Mouse (Mus musculus) spleen, adult 18-20 months (tissue): ENCODE data around the gene Spic.

Source experiments
- DNase-seq, 2 experiments: peaks; one replicate each; pipeline ENCODE4 v3.0.0; 2022; ENCODE audit warnings: mixed read lengths in 2 of 2

Gene Spic

DNA sequence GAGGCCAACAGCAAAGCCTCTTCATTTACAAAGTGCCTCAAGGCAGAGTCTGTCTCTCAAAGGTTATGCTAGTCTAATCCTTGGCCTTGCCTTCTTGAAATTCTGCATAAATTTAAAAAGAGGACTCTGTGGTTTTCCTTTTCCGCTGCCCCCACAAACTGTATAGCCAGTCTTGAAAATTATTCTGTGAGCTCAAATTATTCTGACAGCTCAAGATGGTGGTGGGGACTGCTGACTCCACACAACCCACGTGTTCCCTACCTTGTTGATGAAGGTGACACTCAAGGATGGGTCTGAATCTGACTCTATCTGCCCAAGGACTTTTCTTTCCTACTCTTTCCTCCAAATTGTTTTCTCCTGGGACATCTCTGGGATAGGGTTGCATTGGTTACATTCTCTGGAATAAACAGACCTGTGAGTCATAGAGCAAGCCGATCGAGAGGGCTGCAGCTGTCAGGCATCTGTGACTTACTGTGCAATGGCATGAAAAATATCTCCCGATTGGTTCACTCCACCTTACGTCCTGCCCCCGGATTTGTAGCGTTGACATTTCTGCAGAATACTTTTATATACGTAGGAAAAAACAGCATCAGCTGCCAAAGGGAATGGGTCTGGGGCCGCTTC lies 53.4 kb downstream of the Spic start:
- no peak for DNase-seq

DNA sequence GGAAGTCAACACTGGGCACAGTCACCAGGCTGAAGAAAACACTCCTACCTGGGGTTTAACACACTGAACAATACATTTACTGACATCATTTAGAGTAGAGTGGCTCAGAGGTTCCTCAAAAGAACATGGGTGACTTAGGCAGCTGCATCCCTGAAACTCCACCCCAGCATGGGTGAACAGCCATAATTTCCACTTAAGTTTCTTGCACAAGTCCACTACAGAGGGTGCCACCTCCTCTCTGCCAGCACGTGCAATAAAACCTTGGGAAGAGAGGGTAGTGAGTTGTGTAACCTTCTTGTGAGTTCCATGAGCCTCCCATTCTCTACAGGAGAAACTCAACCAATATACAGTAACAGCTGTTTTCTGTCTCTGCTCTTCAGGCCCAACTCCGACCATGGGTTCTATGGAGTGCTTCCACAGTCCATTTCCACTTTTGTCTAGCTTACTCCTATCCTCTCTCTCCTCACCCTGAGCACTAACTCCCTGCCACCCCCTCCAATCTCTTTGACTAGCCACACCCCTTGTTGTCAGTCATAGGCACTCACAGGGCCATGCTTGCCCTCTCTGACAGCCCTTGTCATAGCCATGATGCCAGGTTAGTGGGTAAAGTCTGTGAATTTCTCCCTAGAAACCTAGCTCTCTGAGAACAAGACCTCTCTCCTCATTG lies 54.0 kb downstream of the Spic start:
- DNase-seq, result no peak

DNA sequence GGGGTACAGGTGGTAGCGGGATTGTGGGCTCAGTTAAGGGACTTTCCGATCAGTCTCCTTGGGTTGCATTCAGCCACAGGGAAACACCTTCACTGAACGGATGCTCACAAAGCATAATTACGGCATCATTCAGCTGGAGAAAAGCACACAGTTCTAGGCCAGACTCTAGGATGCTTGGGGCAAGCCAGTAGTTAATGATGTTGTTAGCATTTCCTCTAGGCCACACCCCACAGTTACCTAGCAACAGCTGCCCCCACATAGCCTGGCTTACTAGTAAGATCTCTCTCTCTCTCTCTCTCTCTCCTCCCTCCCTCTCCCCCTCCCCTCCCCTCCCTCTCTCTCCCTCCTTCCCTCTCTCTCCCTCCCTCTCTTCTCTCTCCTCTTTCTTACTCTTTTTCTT lies 57.8 kb downstream of the Spic start:
- no peak for DNase-seq

DNA sequence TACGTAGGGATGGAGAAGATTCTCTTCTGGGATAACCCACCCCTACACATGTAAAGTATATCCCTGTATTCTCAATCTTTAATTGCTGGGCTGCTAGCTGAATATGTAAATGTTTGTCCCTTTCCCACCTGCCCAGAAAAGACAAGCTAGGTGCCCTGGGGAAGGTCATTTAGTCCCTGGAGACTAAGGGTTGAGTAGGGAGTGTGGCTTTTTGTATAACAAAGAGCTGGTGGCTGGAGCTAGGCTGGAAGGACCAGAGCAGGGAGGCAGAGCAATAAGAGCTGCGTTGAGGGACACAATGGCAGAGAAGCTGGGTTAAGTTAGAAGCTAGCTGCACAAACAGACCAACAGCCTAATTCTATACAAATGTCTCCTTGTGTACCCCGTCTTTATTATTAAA lies 58.6 kb downstream of the Spic start:
- DNase-seq, result no peak
